Mouse (Mus musculus) heart, adult 18-20 months (tissue): ENCODE measurements around the gene Sec31b. TPM values are rescaled to one million over a fixed set of nuclear protein-coding genes. Genes with fewer than 3 reads are reported as not detected.

Source experiments
- DNase-seq, 2 experiments: peaks; one replicate each; pipeline ENCODE4 v3.0.0; 2021 to 2022; ENCODE audit warnings: mixed read lengths in 1 of 2
- long read RNA-seq, 2 experiments: library from polyadenylated mRNA; stranded (forward); transcript quantifications; one replicate each; pipeline ENCODE4 v2.0.0; 2021
- total RNA-seq, 2 experiments: library from RNA; stranded (reverse); gene quantifications; 2 replicates each; pipeline ENCODE4 v1.2.3; 2021

The Sec31b gene
- total RNA-seq: 10 to 100 TPM in 1 of 2 experiments, 1 to 10 TPM in 1; 9.4 to 10.2 TPM
- long read RNA-seq, experiment 1, partial matches to known transcripts: 4 of 13 reads
- long read RNA-seq, experiment 1, other reads (novel, unspliced or antisense): 7 of 13 reads
- long read RNA-seq, experiment 2, partial matches to known transcripts: 1 of 2 reads
- long read RNA-seq, experiment 2, other reads (novel, unspliced or antisense): 0 of 2 reads

DNA sequence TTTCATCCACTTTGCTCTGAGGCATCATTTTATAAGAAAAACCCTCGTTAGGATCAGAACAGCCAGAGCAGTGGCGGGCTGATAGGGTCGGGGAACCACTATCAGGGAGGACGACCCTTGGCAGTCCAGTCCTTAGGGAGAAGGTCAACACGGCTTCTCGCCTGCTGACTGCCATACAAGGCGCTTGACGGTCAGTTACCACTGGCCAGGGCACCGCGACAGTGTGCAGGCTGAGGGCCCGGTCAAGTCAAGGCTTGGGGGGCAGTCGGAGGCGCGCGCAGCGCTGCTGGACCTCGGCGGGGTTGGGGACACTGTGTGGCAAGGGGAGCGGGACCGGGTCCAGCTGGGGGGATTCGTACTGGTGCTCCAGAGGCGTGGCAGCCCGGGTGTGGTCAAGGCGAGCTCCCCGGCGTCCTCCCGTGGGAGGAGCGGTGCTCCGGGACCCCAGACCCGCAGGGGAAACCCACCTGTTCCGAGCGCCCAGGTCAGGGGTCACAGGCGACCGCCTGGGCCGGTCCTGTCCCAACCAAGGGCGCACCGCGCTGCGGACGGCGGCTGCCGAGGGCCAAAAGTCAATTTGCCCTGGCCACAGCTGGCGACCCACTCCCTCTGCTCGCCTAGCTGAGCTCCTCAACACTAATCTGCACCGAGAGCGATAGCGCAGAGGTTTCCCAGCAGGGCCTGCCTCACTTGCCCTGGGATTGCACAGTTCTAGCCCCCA, at the start of gene Sec31b:
Gene Sec31b (minus strand): TSS at position 544 of the 721 bp plus-strand sequence.
- peak; percentile 72 to 83 for DNase-seq

DNA sequence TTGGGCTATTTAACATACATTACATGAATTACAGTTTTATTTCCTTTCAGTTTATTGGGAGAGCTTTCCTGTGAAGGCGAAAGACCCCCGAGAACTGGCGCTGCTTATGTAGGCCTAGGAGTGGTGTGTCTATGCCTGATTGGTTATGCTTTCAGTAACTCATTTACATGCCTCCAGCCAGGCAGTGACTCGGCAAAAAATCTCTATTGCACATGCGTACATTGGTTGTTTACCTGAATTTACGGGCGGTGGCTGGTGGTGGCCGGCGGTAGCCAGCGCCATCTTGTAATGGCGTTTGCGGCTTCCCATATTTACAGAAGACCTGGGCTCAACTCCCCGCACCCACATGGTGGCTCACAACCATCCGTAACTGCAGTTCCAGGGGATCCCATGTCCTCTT, 48.5 kb upstream of the Sec31b start:
- no peak for DNase-seq

DNA sequence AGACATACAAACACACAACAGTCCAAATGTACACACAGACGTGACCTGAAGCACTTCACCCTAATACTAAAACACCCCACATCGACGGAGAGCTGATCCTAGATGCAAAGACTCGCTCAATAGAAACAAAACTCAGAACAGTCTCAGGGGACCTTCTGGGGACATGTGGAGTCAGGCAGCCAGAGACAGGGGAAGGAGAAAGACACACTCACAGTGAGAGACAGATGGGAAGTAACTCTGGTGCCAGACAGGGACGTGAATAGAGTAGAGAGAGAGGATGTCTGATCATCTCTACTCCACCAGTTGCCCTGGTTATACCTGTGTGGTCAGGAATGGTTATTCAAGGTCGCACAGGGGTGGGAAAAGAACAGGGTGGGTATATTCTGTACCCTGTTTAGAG, 46.0 kb upstream of the Sec31b start:
- no peak for DNase-seq

GRCm38 (mm10) chr19:44590992-44591391, 45.3 kb upstream of the Sec31b start:
- DNase-seq: no peak

DNA sequence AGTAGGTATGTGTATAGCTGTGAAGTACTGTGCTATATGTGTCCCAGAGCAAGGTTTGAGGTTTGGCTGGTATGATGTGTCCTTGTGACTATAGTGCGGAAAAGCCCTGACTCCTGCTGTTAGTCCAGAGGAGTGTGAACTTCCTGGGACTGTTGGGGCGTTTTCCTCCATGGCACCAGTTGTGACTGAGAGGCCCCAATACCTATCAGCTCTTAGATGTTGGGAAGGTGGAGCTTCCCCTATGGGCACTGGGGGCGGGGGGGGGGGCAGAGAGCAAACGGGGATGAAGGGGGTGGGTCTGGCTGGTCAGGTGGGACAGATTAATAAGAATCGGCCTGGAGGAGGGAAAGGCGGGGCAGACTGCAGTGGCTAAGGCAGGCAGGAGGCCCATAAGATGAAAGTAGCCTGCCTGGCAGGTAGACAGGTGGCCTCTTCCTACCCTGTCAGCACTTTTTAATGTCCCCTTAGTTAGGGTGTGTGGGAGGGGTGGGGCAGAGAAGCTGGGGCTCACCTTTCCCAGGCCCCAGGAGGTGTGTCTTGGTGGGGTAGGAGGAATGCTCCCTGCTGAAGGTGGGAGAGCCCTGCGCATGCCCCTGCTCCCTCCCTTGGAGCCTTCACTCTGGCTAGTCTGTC, 44.0 kb upstream of the Sec31b start:
- DNase-seq: no peak

GRCm38 (mm10) chr19:44588036-44588435, 42.4 kb upstream of the Sec31b start:
- no peak for DNase-seq

- DNase-seq: peak; percentile 87 to 94
Measured at GRCm38 (mm10) chr19:44582638-44583309, 37.1 kb upstream of the Sec31b start.

DNA sequence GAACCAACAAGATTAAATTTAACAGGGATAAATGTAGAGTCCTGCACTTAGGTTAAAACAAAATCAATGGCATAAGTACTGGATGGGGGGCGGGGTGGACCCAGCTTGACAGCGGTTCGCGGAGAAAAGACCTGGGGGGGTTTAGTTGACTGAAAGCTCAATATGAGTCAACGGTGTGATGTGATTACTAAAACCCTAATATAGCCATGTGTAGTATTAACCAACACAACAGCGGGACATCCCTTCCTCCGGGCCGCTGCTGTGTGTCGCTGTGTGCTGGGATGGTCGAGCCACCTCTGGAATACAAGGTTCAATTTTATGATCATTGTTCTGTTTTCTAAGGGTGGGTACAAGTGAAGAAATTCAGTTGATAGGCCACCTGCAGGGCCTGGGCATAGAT, 36.4 kb upstream of the Sec31b start:
- no peak for DNase-seq

DNA sequence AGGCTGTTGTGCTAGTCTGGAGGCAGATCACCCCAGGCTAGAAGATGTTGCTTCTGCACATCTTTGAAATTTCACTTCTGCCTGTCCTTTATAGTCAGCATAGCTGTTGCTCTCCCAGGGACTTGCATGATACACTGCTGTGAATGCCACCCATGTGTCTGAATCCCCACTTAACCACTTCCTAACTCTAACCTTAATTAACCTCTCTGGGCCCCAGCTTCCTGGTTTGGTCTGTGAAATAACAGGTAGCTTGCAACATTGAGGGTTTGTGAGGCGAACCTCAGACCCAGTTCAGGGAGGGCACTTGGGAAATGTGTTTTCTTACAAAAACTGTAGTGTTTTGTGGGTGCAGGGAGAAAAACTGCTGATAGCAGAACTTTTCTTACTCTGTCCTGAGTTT, 32.4 kb upstream of the Sec31b start:
- DNase-seq: no peak

GRCm38 (mm10) chr19:44576275-44576674, 30.6 kb upstream of the Sec31b start:
- DNase-seq: no peak

- no peak for DNase-seq
Measured at GRCm38 (mm10) chr19:44567763-44568162, 22.1 kb upstream of the Sec31b start.

DNA sequence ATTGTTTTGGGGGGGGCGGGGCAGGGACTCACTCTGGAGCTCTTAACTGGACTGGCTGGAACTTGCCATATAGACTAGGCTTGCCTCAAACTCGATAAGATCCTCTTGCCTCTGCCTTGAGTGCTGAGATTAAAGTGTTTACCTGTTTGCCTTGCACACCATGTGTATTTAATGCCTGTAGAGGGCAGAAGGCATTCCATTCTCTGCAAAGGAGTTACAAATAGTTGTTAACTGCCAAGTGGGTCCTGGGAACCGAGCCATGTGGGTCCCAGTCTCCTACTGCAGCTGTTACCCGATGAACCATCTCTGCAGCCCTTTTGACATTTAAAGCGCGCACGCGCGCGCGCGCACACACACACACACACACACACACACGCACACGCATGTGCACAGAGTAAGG, 18.3 kb upstream of the Sec31b start:
- no peak for DNase-seq

- peak; percentile 97 to 98 for DNase-seq
Measured at GRCm38 (mm10) chr19:44562652-44563206, 17.1 kb upstream of the Sec31b start, which contains the start of gene Hif1an. Hif1an (plus strand) TSS chr19:44562850.

DNA sequence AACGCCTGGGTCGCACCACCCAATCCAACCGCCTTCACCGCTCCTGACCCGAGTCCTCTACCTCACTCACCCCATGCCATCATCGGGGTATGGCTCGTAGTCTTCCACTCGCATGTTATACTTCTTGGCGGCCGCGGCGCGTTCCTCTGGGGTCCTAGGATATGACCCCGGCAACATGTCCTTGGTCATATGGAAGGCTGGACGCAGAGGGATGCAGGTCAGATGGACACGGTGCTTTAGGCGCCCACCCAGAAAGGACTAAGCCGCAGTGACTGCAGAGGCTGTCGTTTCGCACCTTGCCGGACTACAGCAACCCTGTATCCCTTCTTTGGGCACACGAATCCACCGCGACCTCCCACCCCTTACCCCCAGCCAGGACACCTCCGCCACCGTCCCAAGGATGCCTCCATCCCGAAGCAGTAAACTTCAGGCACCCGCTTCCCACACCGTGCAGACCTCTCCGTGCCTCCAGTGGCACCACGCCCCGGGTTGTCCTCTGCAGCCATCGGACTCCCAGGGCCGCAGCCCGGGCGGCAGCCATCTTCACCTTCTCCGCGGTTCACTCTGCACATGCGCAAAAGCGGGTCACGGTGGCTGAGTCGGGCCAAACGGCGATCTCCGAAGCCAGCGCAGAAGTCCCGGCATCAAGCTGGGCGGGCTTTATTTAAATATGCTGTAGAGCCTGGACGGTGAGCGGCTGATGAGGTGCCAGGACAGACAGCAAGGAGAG, 9.4 kb upstream of the Sec31b start, which contains the start of gene Ndufb8:
Gene Ndufb8 (minus strand): TSS at position 580 of the 730 bp plus-strand sequence.
- peak; percentile 97 to 99 for DNase-seq

DNA sequence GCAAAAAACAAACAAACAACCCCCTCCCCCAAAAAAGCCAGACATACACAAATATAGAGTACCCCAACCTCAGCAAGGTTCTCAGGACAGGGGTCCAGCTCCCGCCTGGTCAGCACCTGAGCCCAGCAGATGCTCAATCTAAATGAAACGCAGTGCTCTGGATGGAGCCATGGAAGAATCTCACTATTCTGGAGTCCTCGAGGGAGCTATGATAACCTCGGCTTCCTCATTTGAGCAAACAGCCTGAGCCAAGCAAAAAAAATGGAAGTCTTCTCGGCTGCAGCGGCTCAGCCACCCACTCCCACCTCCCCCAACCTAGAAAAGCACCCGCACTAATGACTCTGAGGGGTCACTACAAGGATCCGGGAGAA, 8.8 kb upstream of the Sec31b start:
- no peak for DNase-seq

DNA sequence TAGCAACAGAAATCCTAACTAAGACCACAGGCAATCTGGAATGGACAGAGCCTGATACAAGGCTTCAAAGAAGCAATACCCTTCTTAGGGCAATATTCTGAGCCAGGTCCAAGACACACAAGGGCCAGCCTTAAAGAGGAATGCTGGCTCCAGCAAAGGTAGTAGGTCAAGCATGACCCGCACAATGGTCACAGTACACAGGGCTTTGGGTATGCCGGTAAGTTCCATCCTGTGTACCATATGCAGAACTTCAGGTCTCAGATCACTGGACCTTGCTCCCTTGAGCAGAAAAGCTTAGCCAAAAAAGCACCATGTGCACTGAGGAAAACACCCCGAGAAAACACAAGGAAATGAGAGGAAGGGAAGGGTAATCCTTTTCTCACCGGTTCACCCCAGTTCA, 7.6 kb upstream of the Sec31b start:
- no peak for DNase-seq

DNA sequence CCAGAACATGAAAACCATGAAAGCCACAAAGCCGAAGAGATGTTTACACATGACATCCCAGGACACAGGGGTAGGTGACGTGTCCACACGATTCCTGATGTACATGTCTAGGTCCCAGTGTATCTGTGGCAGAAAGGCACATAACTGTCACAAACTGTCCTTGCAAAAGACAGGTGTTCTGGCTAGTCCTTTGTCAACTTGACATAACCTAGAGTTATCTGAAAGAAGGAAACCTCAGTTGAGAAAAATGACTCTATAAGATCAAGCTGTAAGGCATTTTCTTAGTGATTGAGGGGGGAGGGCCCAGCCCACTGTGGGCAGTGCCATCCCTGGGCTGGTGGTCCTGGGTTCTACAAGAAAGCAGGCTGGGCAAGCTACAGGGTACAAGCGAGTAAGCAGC, 7.1 kb upstream of the Sec31b start, which contains the start of gene Gm20538:
Gene Gm20538 (minus strand): TSS at position 101 of the 400 bp plus-strand sequence.
- DNase-seq: no peak

GRCm38 (mm10) chr19:44544775-44545174, 889 bp downstream of the Sec31b start:
- DNase-seq: peak; percentile 76 to 91

DNA sequence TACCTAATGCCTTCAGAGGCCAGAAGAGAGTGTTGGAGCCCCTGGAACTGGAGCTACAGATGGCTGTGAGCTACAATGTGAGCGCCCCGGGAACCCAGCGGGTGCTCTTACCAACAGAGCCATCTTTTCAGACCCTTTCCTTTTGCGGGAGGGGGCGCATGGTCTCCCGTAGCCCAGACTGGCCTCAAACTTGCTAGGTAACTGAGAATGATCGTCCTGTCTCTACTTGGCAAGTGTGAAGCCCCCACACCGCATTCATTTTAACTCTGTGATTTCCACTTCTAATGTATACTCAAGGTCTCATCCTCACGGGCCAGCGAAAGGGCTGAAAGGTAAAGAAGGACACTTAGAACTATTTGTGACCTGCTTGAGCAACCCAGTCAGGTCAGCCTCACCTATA, 1.3 kb downstream of the Sec31b start:
- peak in 1 of 2 experiments; percentile 24 for DNase-seq

DNA sequence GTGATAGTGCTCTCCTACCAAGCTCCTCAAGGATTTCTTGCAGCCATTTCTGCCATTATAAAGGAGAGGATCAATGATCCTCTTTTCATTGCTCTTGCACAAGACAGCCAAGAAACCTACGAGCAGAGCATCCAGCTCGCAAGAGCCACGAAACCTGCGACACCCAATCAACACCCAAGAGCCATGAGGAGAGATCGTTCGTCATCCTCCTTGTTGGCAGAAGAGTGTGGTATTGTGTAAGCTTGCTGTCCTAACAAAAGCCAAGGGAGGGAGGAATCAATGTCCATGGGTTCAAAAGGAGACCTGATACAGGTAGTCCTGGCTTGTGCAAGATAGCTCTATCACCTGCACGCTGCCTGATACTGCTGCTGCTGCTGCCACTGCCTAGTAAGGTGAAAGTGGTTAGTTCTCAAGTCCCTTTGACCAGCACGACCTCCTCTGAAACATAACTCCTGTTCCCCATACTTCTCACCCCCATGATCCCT, 2.9 kb downstream of the Sec31b start:
- DNase-seq: no peak

DNA sequence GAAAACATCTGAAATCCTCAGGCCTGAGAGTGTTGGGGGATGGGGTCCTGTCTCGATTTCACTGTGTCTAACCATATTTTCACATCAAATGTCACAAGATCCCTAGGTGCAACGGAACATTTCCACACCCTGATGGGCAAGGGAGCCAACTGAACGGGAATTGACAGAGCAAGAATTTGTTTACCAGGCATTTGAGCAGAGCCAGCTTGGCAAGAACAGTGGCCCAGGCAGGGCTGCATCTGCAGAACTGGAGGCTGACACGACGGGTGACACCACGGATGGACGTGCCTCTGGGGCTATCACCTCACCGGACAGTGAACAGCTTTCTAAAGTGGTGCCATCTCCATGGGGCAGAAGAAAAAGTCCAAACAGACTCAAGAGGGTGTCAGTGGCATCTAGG, 8.2 kb downstream of the Sec31b start:
- DNase-seq: no peak

DNA sequence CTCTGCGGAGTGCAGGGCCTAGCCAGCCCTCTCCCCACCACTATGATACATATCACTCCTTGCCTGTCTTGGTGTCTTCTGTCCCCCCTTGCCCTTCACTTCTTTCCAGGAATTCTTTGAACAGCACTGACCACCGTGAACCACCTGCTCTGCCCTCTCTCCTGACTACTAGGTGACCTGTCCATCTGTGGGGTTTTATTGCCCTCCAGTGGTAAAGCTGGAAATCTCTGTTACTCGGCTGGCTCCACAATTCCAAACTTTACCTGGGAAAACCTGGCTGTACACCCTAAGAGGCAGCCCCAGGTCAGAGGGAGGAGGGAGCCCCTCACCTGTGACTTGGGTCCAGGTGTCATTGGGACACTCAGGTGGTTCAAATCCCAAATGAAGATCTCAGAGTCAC, 10.3 kb downstream of the Sec31b start:
- no peak for DNase-seq
